Mouse (Mus musculus) spleen, postnatal 10 days (tissue): Measurements from ENCODE around the gene Sval3.

Experiments used
- DNase-seq, 2 experiments: peaks; one replicate each; pipeline ENCODE4 v3.0.0; 2021 to 2022; ENCODE audit warnings: low spot score in 2 of 2

Sval3 gene

GRCm38 (mm10) chr6:41967840-41968239 lies at the start of gene Sval3:
TSS of gene Sval3 (plus strand) at chr6:41968140.
- no peak for DNase-seq

DNA sequence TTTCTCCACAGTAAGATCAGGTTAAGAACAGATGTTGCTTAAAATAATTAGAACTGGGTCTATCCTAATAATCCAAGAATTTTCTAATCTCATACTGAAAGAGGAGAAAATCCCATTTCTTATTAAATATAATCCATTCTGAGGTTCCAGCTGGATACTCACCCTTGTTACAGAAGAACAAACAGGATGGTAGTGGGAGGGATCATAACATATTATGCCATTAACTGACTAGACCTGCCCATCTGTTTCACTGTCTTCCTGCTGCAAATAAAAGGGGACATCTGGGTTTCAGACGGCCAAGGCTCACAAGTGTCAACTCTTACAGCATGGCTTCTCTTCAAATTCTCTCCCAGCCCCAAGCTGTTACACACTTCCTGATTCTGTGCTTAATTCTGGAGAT lies 16.6 kb upstream of the Sval3 start, which contains the start of gene Sval1:
TSS of gene Sval1 (plus strand) at position 301 of the 400 bp plus-strand sequence.
- no peak for DNase-seq
